Mouse (Mus musculus) gastrocnemius, postnatal 10 days (tissue): ENCODE measurements at regions not wholly inside any gene's neighbourhood (a gene's known extent, or its start where the extent isn't known, plus 50 kb on each side); places are given as distances from the start of the nearest gene placed in this dataset.

Experiments used
- DNase-seq: peaks from one replicate; pipeline ENCODE4 v3.0.0; 2021; ENCODE audit warnings: mixed read lengths

DNA sequence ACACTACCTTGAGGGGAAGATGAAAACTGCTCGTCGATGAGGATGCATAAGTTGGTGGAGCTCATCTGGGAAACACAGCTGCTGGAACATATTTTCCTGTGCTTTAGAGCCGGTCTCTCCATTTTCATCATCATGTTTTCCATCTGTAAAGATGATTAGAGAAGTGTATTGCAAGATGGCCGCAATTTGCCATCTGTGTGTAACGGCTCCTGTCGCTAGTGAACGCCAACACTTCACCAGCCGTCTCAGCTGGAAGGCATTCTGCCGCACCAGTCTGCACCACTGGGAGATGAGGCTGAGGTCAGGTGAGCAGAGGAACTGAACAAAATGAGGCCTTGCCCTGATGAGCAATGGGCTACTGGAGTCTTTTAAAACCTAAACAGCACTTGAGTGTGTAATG, 57.4 kb downstream of the Gm21962 start:
- no peak for DNase-seq

DNA sequence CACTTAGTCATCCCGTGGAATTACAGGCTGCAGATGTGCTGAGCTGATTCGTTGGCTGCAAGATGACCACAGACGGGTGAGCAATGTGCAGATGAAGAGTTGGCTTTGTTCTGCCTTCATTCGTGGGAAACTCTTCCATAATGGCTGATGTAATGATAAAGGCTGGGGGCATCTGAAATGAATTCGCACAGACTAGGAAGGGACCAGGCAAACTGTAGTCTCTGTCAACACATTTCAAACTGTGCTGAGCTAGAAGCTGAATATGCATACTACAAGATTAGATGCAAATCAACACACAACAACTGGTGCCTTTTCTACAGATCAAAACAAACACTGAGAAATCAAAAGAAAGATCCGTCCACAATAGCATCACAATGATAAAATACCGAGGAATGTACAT, 58.1 kb downstream of the Gm21962 start:
- DNase-seq = no peak

DNA sequence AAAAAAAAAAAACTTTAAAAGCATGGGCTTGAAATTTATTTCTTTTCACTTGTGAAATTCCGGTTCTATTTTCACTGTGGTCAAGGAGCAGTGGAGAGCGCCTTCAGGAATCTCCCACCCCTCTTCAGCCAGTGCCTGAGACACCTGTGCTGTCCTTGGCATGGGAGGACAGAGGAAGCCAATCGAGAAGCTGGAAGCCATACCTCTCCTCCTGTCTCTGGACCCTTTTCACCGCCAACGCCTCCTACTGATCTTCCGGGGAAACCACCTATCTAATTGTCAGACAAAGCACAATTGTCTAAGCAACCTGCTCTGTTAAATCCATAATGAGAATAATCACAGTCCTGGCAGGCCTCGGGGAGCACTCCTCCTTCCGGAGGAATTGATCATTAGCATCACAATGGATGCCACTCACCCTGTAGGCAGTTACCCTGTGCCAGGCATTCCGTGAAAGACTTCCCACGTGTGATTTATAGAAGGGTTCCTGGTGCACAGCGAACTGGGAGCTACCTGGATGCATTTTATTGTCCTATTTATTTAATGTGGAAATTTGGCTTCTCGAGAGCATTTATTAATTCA, 66.0 kb downstream of the Gm21962 start:
- DNase-seq = no peak

DNA sequence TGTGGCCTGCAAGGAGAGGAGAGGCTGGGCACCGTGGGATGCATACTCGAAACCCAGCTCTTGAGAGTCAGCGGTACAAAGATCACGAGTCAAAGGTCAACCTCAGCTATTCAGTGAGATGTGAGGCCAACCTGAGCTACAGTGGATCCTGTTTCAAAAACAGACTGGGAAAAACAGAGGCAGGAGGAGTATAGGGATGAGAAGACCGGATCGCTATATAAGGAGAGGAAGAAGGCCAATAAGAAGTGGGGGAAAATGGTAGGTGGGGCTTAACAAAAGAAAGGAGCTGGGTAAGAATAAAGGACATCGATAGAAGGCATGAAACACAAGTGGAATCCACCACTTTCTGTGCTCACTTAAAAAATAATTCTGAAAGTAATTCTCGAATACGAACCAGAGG, 70.2 kb downstream of the Gm21962 start:
- no peak for DNase-seq

- no peak for DNase-seq
Measured at GRCm38 (mm10) chr3:137742119-137742518, 70.8 kb downstream of the Gm21962 start.

DNA sequence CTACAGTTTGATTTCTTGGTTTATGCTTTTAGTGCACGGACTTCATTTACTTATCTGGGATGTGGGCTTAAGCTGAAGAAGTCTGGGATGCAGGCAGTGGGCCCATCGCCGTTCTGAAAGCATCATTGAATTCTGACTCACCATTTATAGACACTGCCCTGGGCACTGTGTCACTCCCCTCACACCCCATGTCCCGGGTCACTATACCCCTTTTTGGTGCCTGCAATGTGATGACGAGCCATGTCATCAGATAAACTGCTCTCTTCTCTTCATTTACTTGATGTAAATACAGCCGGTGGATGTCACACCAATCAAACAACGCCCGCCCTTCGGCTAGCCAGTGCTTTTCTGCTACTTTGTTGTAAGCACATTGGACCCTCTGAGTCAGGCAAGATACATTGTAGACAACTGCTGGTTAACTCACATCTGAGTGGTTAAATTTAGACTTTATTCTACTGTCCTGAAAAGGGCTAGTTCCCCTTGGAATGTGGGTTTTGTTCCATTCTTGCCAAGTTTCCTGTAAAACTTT, 80.5 kb downstream of the Gm21962 start:
- no peak for DNase-seq

GRCm38 (mm10) chr3:137752447-137753256, 81.3 kb downstream of the Gm21962 start:
- peak; percentile 90 for DNase-seq

DNA sequence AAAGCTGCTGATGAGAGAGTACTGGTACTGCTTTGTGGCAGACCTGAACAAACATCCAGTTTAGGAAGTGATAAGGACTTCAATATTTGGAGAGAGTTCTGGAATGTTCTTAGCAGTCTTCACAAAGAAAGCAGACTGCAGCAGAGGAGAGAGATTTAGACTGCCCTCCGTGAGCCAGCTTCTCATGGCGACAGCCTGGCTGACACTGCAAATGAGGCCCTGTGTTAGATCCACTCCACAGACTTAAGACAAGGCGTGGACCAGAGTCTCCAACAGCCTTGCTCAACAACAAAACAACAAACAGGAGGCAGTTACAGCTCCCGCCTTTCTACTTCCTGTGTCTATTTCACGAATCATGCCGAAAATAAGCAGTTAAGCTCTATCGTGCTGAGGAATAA, 81.9 kb downstream of the Gm21962 start:
- no peak for DNase-seq

- DNase-seq = no peak
Measured at GRCm38 (mm10) chr3:137755391-137755790, 84.1 kb downstream of the Gm21962 start.

- no peak for DNase-seq
Measured at GRCm38 (mm10) chr3:137762213-137762884, 91.0 kb downstream of the Gm21962 start.

- DNase-seq = no peak
Measured at GRCm38 (mm10) chr3:137763406-137763805, 92.1 kb downstream of the Gm21962 start.

DNA sequence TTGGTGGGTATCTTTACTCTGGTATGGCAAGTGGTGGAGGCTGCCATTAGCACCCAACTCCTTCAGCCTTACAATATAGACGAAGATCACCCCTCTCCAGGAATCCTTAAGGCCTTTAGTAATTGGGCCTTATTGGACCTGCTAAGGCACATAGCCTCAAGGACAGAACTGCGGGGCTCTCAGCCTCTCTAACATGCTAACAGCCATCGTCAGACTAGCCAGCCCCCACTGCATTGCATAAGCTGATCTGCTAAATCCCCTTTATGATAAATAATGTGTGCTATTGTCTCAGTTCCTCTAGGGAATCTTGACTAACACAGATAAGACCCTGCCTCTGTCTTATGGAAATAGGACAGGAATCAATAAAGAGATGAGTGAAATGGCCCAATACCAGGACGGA, 95.7 kb upstream of the H2afz start:
- DNase-seq = no peak

DNA sequence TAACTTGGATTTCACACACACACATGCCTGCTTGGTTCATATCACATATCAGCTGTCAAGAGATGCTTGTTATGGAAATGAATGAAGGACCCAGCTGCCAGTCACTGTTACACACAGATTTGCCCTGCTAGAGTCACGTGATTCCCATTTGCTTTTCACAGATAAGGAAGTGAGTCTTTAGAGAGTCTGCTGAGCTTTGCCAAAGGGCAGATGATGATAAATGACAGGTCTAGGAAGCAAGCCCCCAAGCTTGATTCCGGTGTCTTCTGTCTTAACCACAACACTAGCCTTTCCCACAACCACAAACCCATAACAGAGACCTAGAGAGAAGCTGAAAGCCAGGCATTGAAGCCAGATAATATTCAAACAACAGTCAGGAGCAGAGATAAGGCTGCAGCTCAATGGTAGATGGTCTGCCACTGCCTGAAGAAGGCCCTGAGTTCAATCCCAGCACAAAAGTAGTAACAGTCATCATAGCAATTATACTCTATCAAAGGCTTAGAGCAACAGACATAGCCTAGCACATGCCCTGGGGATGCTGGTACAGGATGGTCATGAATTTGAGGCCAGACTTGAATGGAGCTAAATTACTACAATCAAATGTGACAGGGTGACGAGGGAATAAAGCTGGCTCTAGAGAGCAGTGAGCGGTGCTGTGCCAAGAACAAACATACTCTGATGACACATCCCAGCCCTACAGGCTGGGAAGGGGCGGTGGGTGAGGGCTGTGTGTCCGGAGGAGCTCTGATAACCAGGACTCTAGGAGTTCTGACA, 89.0 kb upstream of the H2afz start:
- no peak for DNase-seq

- no peak for DNase-seq
Measured at GRCm38 (mm10) chr3:137778113-137778512, 86.2 kb upstream of the H2afz start.

- DNase-seq = no peak
Measured at GRCm38 (mm10) chr3:137780029-137780428, 84.3 kb upstream of the H2afz start.

DNA sequence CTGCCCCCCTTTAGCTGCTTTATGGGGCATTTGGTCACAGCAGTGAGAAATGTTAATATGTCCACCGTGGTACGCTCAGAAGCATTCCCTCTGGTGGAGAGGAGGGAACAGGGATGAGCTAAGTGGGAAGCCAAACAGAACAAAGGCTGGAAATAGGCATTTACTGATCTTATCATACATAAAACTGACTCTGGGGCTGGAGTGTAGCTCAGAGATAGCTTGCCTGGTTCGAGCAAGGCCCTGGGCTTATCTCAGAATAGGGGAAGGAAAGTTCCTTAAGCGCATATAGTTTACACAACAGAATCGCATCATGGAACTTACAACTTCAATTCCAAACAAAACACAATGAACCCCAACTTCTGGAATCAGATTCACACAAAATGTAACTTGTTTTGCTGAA, 81.5 kb upstream of the H2afz start:
- no peak for DNase-seq

DNA sequence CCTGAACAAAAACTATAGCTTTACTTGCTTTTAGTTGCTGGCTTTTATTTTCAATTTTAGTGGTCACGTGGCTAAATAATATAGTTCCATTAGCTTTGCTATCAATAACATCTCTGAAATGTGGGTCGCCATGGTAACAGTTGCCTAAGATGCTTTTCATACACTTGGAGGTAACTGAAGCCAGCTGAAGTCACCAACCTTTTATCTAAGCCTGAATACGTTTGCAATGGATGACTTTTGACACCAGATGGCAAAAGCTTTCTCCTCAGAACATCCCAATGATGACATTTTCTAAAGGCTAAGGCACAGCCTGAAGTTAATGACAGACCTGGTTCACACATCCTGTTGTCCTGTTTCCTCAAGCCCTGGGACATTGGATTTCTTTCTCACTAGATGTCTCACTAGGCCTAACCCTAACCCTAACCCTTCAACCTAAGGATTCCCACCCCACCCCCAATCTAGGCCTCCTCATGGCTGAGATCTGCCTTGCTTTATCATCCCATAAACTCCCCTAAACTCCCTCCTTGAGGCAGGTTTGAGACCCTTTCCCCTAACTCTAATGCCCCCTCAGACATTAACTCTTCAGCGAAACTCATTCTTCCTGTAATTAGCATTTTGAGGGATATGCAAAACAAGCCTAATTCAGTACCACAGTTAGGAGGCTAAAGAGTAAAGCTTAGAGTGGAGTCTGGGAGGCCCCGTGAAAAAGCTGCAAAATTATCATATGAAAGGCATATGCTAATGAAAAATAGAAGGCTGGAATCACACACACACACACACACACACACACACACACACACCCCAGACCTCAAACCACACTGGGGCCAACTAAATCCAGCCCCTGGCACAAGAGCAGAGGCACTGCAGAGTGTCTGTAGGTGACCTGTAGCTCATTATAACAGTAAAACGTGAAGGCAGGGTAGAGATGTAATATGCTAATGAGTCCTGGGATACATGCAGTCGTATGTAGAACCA, 80.1 kb upstream of the H2afz start:
- DNase-seq = no peak

DNA sequence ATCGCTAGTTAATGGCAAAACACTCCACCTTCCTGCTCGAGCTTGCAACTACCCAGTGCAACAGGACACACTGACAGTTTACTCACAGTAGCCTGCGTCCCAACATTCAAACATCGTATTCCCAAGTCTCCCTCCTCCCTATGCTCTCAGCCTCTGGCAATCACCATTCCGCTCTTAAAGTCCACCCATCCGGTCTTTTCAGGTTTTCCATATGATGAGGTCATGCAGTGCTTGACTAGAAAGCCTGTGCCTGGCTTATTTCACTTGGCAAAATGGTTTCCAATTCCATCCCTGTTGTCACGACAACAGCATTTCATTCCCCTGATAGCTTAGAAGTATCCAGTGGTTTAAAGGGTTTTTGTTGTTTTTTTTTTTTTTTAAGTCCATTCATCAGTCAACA, 79.1 kb upstream of the H2afz start:
- no peak for DNase-seq

GRCm38 (mm10) chr3:137785871-137786270, 78.4 kb upstream of the H2afz start:
- no peak for DNase-seq

- no peak for DNase-seq
Measured at GRCm38 (mm10) chr3:137789671-137790070, 74.6 kb upstream of the H2afz start.

DNA sequence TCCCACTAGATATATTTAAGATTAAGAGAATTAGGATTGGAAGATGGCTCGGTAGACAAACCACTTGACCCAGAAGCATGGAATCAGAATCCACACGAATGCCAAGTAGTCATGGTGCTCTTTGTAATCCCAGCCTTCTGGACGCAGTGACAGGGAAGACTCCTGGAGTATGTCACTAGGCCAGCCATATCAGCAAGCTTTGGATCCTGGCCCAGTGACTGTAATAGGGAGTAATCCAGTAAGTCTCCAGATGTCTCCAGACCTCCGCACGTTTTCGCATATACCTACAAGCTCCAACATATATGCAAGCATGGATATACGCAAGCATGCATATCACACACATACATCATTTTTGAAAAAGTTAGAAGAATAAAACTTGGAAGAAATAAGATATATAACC, 73.9 kb upstream of the H2afz start:
- no peak for DNase-seq
